Mouse (Mus musculus) left cerebral cortex, adult 8-10 months (tissue): ENCODE measurements around the gene Tns4. TPM values are rescaled to one million over a fixed set of nuclear protein-coding genes. Genes with fewer than 3 reads are reported as not detected.

Experiments
- DNase-seq, 2 experiments: peaks; one replicate each; pipeline ENCODE4 v3.0.0; 2022; ENCODE audit warnings: low spot score in 2 of 2
- total RNA-seq, 4 experiments: library from RNA; stranded (reverse); gene quantifications; 2 replicates each; pipeline ENCODE4 v1.2.4; 2022

The Tns4 gene
- total RNA-seq, 4 experiments from 2014 or later: 0.22 to 0.72 (median 0.44) TPM

GRCm38 (mm10) chr11:99047643-99048042 is 41.5 kb downstream of the Tns4 start:
- no peak for DNase-seq

- DNase-seq: no peak
Observed at GRCm38 (mm10) chr11:99047120-99047519, 42.0 kb downstream of the Tns4 start.

GRCm38 (mm10) chr11:99045159-99045889 is 43.8 kb downstream of the Tns4 start:
- DNase-seq: no peak

- DNase-seq: no peak
Observed at GRCm38 (mm10) chr11:99044306-99044705, 44.8 kb downstream of the Tns4 start.

GRCm38 (mm10) chr11:99043632-99044031 is 45.5 kb downstream of the Tns4 start:
- DNase-seq: no peak

GRCm38 (mm10) chr11:99042834-99043431 is 46.2 kb downstream of the Tns4 start:
- DNase-seq: no peak

GRCm38 (mm10) chr11:99041841-99042780 is 47.0 kb downstream of the Tns4 start:
- no peak for DNase-seq

- DNase-seq: no peak
Observed at GRCm38 (mm10) chr11:99041051-99041729, 47.9 kb downstream of the Tns4 start, which contains the start of gene Igfbp4. Gene Igfbp4, plus strand, starts transcription at chr11:99041244.

GRCm38 (mm10) chr11:99040346-99040974 is 48.6 kb downstream of the Tns4 start:
- DNase-seq: no peak

- peak in 1 of 2 experiments; percentile 66 for DNase-seq
Observed at GRCm38 (mm10) chr11:99039782-99040181, 49.3 kb downstream of the Tns4 start.

GRCm38 (mm10) chr11:99036254-99036653 is 52.9 kb downstream of the Tns4 start:
- DNase-seq: no peak

GRCm38 (mm10) chr11:99035350-99035749 is 53.8 kb downstream of the Tns4 start:
- no peak for DNase-seq

GRCm38 (mm10) chr11:99026899-99027440 is 62.1 kb downstream of the Tns4 start:
- DNase-seq: no peak

- DNase-seq: no peak
Observed at GRCm38 (mm10) chr11:99025878-99026277, 63.2 kb downstream of the Tns4 start.

GRCm38 (mm10) chr11:99024468-99025134 is 64.5 kb downstream of the Tns4 start:
- no peak for DNase-seq

GRCm38 (mm10) chr11:99023500-99024467 is 65.3 kb downstream of the Tns4 start, which contains the start of gene Top2a:
Gene Top2a, minus strand, starts transcription at chr11:99024189.
- DNase-seq: peak; percentile 89 to 99

- DNase-seq: no peak
Observed at GRCm38 (mm10) chr11:99023094-99023493, 66.0 kb downstream of the Tns4 start.

- DNase-seq: no peak
Observed at GRCm38 (mm10) chr11:99022384-99022933, 66.6 kb downstream of the Tns4 start.
